Mouse (Mus musculus) kidney, adult 2 months (tissue): Measurements from ENCODE around the gene Stx8.

Experiments used
- CTCF ChIP-seq: fragments of 200-500 bp; conservative IDR thresholded peaks from 2 replicates; pipeline ENCODE4 v1.5.1; 2011; ENCODE audit warnings: low read depth, mild to moderate bottlenecking, control low read depth, low read length, moderate library complexity, mixed read lengths; ENCODE audit not compliant: insufficient read depth, insufficient read length
- POLR2A ChIP-seq: fragments of 200-500 bp; IDR thresholded peaks from one replicate; pipeline ENCODE4 v1.6.1; 2011; ENCODE audit warnings: low read depth, low read length, control low read depth

DNA sequence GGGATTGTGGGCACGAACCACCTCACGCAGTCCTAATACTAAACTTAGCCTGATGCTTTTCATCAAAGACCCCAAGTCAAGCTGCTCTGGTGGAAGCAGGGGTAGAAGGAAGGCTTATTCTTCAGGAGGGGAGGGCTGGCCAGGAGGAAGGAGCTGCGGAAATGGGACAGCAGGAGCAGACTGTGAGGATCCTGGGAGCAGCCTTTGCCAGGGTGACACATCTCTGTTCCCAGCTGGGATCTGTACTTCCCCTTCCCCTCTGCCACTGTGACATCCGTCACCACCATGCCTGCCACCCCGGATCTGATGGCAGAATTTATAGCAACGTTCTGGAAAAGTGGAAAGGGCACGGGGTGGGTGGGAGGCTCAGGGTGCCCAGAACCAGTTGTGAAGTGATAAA lies 168.5 kb downstream of the Stx8 start:
- TF ChIP-seq POLR2A = no peak
- no peak for TF ChIP-seq CTCF
